In genomic region chr2:44123246-44123645, GRCm38 (mm10) we compare ENCODE assay signal across 24 mouse cellular contexts.
A peak's percentile ranks its signal among the peaks of the same experiment; 100 is the strongest.
DNase-seq lines count a peak whose midpoint lies in the region; ATAC-seq and TF ChIP-seq lines count a peak whose summit lies in the region.
"Had no signal": no experiment of that assay in that cellular context is flagged by ENCODE, and none has a peak within 500 bp of the region (broad histone marks: within the 10 kb centered on the region; RNA-seq: fewer than 3 reads in every experiment).

No protein-coding gene starts in this region.

- WGBS in kidney, embryonic 15.5 days, result 71% methylated on average over 2 of the region's 2 CpGs
- 46% methylated on average over 2 of the region's 2 CpGs for WGBS in lung, embryonic 14.5 days
- 45% methylated on average over 2 of the region's 2 CpGs for WGBS in lung, embryonic 16.5 days

- no peak for TF ChIP-seq CTCF in lung, embryonic 14.5 days (IDR thresholded peaks at IDR 0.05; ENCODE audit: low read depth)

- H3K4me2 ChIP-seq in kidney, embryonic 15.5 days, result no peak overlapping the region
- H3K4me2 ChIP-seq in lung, embryonic 14.5 days, result no peak overlapping the region
- no peak overlapping the region for H3K4me2 ChIP-seq in lung, embryonic 16.5 days (ENCODE audit: low read depth, low read length)
- H3K4me2 ChIP-seq: embryonic facial prominence, embryonic 12.5 days; forebrain, embryonic 13.5 days; forebrain, embryonic 15.5 days had no signal

- H3K36me3 ChIP-seq in kidney, embryonic 15.5 days, result no peaks in the 10 kb centered on the region
- H3K36me3 ChIP-seq in lung, embryonic 14.5 days (ENCODE audit: insufficient read depth), result no peaks in the 10 kb centered on the region
- no peaks in the 10 kb centered on the region for H3K36me3 ChIP-seq in lung, embryonic 16.5 days (ENCODE audit: control insufficient read depth, insufficient read depth, low read length)
- H3K36me3 ChIP-seq: embryonic facial prominence, embryonic 10.5 days; embryonic facial prominence, embryonic 12.5 days; forebrain, embryonic 15.5 days; G1E had no signal

- H3K9me3 ChIP-seq in kidney, embryonic 15.5 days (replicated peaks), result no peaks in the 10 kb centered on the region
- H3K9me3 ChIP-seq in lung, embryonic 14.5 days (ENCODE audit: low read depth, low read length), result no peaks in the 10 kb centered on the region
- H3K9me3 ChIP-seq in lung, embryonic 16.5 days (ENCODE audit: control insufficient read depth, low read length), result no peaks in the 10 kb centered on the region
- H3K9me3 ChIP-seq: embryonic facial prominence, embryonic 10.5 days; embryonic facial prominence, embryonic 12.5 days; forebrain, embryonic 13.5 days; forebrain, embryonic 15.5 days; G1E had no signal

- no peak for ATAC-seq in kidney, embryonic 15.5 days (replicated peaks; ENCODE audit: low FRiP score)
- peak; percentile 69 for ATAC-seq in lung, embryonic 14.5 days (ENCODE audit: insufficient read depth)
- peak; percentile 44 for ATAC-seq in lung, embryonic 16.5 days (ENCODE audit: low read depth)
- ATAC-seq: activated CD4-positive, CD25-positive, alpha-beta regulatory T cell, adult 4 months; CD4-positive, CD25-positive, alpha-beta regulatory T cell, adult 4 months; forebrain, embryonic 13.5 days; forebrain, embryonic 15.5 days; Patski had no signal

- H3K9ac ChIP-seq in kidney, embryonic 15.5 days, result no peak overlapping the region
- H3K9ac ChIP-seq in lung, embryonic 14.5 days, result no peak overlapping the region
- H3K9ac ChIP-seq in lung, embryonic 16.5 days (ENCODE audit: low read length), result no peak overlapping the region
- H3K9ac ChIP-seq: embryonic facial prominence, embryonic 12.5 days; forebrain, embryonic 13.5 days; forebrain, embryonic 15.5 days had no signal

- no peak for DNase-seq in kidney, postnatal 10 days
- DNase-seq in lung, embryonic 14.5 days, result peak; percentile 78
- DNase-seq in lung, postnatal 36 days, result no peak
- DNase-seq in lung, adult 18-20 months, result no peak
- DNase-seq: adrenal gland, adult 8-10 months; adrenal gland, postnatal 14 days; adrenal gland, postnatal 36 days; B cell, adult 2 months; cerebellum, adult 11-12 months; cerebellum, adult 2 months; cerebellum, adult 9-10 months; cerebellum, postnatal 10 days; cerebellum, postnatal 25 days had no signal

- H3K4me3 ChIP-seq in kidney, embryonic 15.5 days (replicated peaks), result no peak overlapping the region
- H3K4me3 ChIP-seq in lung, embryonic 14.5 days (ENCODE audit: low read depth, low read length), result no peak overlapping the region
- no peak overlapping the region for H3K4me3 ChIP-seq in lung, embryonic 16.5 days (ENCODE audit: low read length)
- H3K4me3 ChIP-seq: embryonic facial prominence, embryonic 10.5 days; embryonic facial prominence, embryonic 12.5 days; forebrain, embryonic 13.5 days; forebrain, embryonic 15.5 days had no signal

- H3K27ac ChIP-seq in kidney, embryonic 15.5 days, result 0 out of 2 replicates have a peak overlapping the region, but pooled peaks have one; percentile 22
- H3K27ac ChIP-seq in lung, embryonic 14.5 days (ENCODE audit: low read depth), result peak overlapping the region; percentile 90
- H3K27ac ChIP-seq in lung, embryonic 16.5 days (ENCODE audit: low read length), result peak overlapping the region; percentile 92
- H3K27ac ChIP-seq: embryonic facial prominence, embryonic 10.5 days; embryonic facial prominence, embryonic 12.5 days; forebrain, embryonic 13.5 days; forebrain, embryonic 15.5 days had no signal

- H3K27me3 ChIP-seq in kidney, embryonic 15.5 days, result no peaks in the 10 kb centered on the region
- no peaks in the 10 kb centered on the region for H3K27me3 ChIP-seq in lung, embryonic 14.5 days (ENCODE audit: insufficient read depth, low read length)
- H3K27me3 ChIP-seq in lung, embryonic 16.5 days (ENCODE audit: control insufficient read depth, insufficient read depth, low read depth, low read length), result no peaks in the 10 kb centered on the region
- H3K27me3 ChIP-seq: CH12.LX; embryonic facial prominence, embryonic 12.5 days; forebrain, embryonic 13.5 days; forebrain, embryonic 15.5 days had no signal

- 0 out of 2 replicates have a peak, but pooled peaks cover 3% of the 10 kb centered on the region for H3K4me1 ChIP-seq in kidney, embryonic 15.5 days
- H3K4me1 ChIP-seq in lung, embryonic 14.5 days (ENCODE audit: insufficient read depth), result peaks cover 9% of the 10 kb centered on the region; the same call in 1 of the 2 replicates
- no peaks in the 10 kb centered on the region for H3K4me1 ChIP-seq in lung, embryonic 16.5 days (replicated peaks; ENCODE audit: control insufficient read depth, insufficient read depth, low read length)
- H3K4me1 ChIP-seq: embryonic facial prominence, embryonic 10.5 days; forebrain, embryonic 13.5 days; forebrain, embryonic 15.5 days had no signal

Comparison
In these comparisons a context has a peak if more than half of its experiments do, and no peak if none do; other contexts are left out.
1. H3K27ac ChIP-seq: peak in every context shown above with its lines; median percentile 92 in lung, embryonic 16.5 days; 90 in lung, embryonic 14.5 days; 22 in kidney, embryonic 15.5 days.